Mouse (Mus musculus) adrenal gland, postnatal 4 days (tissue): Measurements from ENCODE around the gene Gm37596. TPM values are rescaled to one million over a fixed set of nuclear protein-coding genes. Genes with fewer than 3 reads are reported as not detected.
"Not testable (repeated sequence)": the region's sequence is repeated elsewhere in the genome, so short reads cannot be mapped to it uniquely, and the experiment has no call there.

Source experiments
- DNase-seq, 2 experiments: peaks; one replicate each; pipeline ENCODE4 v3.0.0; 2021 to 2022; ENCODE audit warnings: low spot score in 2 of 2, mixed read lengths in 2 of 2
- long read RNA-seq, 2 experiments: library from polyadenylated mRNA; stranded (forward); transcript quantifications; one replicate each; pipeline ENCODE4 v2.0.0; 2021
- total RNA-seq, 2 experiments: library from RNA; stranded (reverse); gene quantifications; 2 replicates each; pipeline ENCODE4 v1.2.3; 2021

The Gm37596 gene
- not detected for total RNA-seq
- long read RNA-seq, experiment 1, result 0 reads
- long read RNA-seq, experiment 2, result 0 reads

- not testable (repeated sequence) for DNase-seq
These were observed at the start of gene Gm37596 for GRCm38 (mm10) chr3:93692970-93693369. Gene Gm37596, minus strand, starts transcription at chr3:93693070.

DNA sequence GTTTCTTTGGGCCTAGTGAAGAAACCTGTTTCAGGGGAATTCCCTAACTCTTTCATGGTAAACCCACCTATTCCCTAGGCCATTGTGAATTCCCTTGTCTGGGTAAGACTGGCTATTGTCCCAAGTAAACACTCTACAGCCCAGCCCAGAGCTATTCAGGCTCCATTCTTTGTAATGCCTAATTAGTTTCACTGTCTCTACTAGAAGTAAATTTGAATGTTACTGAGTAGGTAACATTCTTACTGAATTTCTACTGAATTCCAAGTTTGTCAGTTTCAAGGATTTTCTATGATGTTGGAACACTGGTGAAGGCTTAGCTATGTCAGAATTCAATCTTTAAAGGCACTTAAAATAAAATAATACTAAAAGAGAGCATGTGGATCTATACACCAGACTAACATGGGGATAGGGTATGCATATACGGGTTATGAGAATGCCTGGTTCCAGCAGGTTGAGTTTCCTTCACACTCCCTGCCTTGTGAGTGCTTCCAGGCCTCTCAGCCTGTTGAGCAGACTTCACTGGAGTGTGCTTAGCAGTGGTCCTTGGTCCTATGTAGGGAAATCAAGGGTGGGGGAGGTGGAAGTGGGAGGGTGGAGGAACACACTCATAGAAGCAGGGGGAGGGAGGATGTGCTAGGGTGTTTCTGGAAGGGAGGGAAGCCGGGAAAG, 16.2 kb upstream of the Gm37596 start:
- DNase-seq, result not testable (repeated sequence)

DNA sequence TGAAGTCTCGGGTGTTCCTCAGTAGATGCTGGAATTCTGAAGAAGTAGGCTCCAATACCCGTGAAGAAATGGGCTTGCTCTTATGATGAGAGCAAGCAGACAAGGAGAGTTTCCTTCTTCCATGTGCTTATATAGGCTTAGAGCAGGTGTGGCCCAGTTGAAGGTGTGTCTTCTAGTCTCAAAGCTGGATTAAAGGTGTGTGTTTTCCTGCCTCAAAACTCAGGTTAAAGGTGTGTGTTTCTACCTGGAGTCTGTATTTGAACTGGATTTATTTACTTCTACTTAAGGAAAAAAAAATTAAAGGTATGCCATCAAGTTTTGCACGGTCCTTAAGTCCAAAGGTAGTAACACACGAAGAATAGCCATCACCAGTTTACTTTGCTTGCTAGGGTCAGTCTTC, 16.7 kb downstream of the Gm37596 start, which contains the start of gene Tdpoz1:
Tdpoz1 (minus strand) TSS at position 101 of the 400 bp plus-strand sequence.
- not testable (repeated sequence) for DNase-seq

GRCm38 (mm10) chr3:93670805-93671503, 21.9 kb downstream of the Gm37596 start:
- DNase-seq, result not testable (repeated sequence)

GRCm38 (mm10) chr3:93654260-93654659, 38.6 kb downstream of the Gm37596 start:
- DNase-seq, result no peak

DNA sequence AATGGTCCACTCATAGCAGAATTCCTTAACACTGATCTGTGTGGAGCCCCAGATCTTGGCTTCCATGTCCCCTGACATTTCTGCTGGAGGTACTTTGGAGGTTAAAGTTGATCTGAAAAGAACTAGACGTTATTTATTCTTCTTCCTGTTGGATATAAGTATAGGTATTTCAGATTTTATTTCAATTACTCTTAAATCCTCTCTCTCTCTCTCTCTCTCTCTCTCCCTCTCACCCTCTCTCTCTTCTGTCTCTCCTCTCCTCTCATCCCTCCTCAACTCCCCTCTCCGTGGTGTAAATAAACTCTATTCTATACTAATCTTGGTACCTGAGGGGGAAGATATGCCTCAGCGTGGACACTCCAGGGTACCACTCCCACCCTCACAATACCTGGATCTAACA, 40.3 kb downstream of the Gm37596 start, which contains the start of gene Tdpoz2:
Tdpoz2 (minus strand) TSS at position 101 of the 400 bp plus-strand sequence.
- no peak for DNase-seq

Other genes with a start within 250 kb of the Gm37596 start
- under 1 TPM in 1 of 2 experiments, not detected in 1; 0.22 TPM for gene Tchhl1, start 224.3 kb downstream of the Gm37596 start, total RNA-seq
- 100 to 1,000 TPM; 223 to 236 TPM for gene S100a11, start 172.6 kb downstream of the Gm37596 start, total RNA-seq
- 100 to 1,000 TPM; 198 to 205 TPM for gene S100a10, start 138.0 kb downstream of the Gm37596 start, total RNA-seq
- 1 to 10 TPM; 1.5 to 1.9 TPM for gene Tdpoz2, start 40.4 kb downstream of the Gm37596 start, total RNA-seq
- gene Tdpoz1, start 16.8 kb downstream of the Gm37596 start, total RNA-seq, result not detected
- gene Gm5773, start 79.9 kb upstream of the Gm37596 start, total RNA-seq, result not detected
- not detected for gene Tdpoz4, start 103.3 kb upstream of the Gm37596 start, total RNA-seq
- gene Tdpoz3, start 132.9 kb upstream of the Gm37596 start, total RNA-seq, result not detected